Mouse (Mus musculus) ES-E14 (cell line): ENCODE measurements around the gene Phc3.

Experiments used
- HCFC1 ChIP-seq: IDR thresholded peaks from 2 replicates; pipeline ENCODE4 v1.6.1; 2012; ENCODE audit warnings: low read length, inconsistent platforms, borderline replicate concordance; ENCODE audit not compliant: insufficient read depth
- MAFK ChIP-seq: IDR thresholded peaks from 2 replicates; pipeline ENCODE4 v1.6.1; 2014; ENCODE audit warnings: mild to moderate bottlenecking, low read depth, low read length, inconsistent platforms; ENCODE audit not compliant: insufficient read depth
- ZC3H11A ChIP-seq: IDR thresholded peaks from 2 replicates; pipeline ENCODE4 v1.6.1; 2012; ENCODE audit warnings: low read depth, mild to moderate bottlenecking, inconsistent platforms, low read length, borderline replicate concordance

- TF ChIP-seq MAFK (no peak), ZC3H11A (no peak), HCFC1 (no peak)
Observed at GRCm38 (mm10) chr3:30956327-30956726, 12.9 kb downstream of the Phc3 start.
